Mouse (Mus musculus): Measurements from ENCODE around the gene Olfr609. TPM values are rescaled to one million over a fixed set of nuclear protein-coding genes. Genes with fewer than 3 reads are reported as not detected.

The Olfr609 gene
- polyA plus RNA-seq, 1 experiment: not detected

GRCm38 (mm10) chr7:103445339-103445738, 52.5 kb downstream of the Olfr609 start, which contains the start of gene Olfr605:
TSS of gene Olfr605 (minus strand) at chr7:103445439.
- H3K4me1 ChIP-seq (ENCODE audit: control insufficient read depth, insufficient read depth, insufficient read length, low read length): no peaks in the 10 kb centered on the region
- no peaks in the 10 kb centered on the region for H3K36me3 ChIP-seq (ENCODE audit: control insufficient read depth, insufficient read depth, low read length)
- H3K4me3 ChIP-seq (ENCODE audit: low read depth, low read length): no peak within 1 kb of the TSS
- WGBS: 74% methylated on average over 1 of the region's 1 CpGs
- no peak for TF ChIP-seq POLR2A (IDR thresholded peaks at IDR 0.05; ENCODE audit: low read depth, low read length)
- H3K27me3 ChIP-seq (ENCODE audit: control insufficient read depth, insufficient read depth, low read length): no peaks in the 10 kb centered on the region
- H3K27ac ChIP-seq (ENCODE audit: insufficient read depth, low read depth, low read length): no peak within 1 kb of the TSS

Other genes starting within 250 kb of the Olfr609 start
- not detected in 2 replicates for gene Usp17ld, start 245.6 kb downstream of the Olfr609 start, polyA plus RNA-seq (2012; rRNA removed)
- gene Olfr596, start 192.4 kb downstream of the Olfr609 start, polyA plus RNA-seq (2012; rRNA removed): not detected in 2 replicates
- not detected in 2 replicates for gene Olfr597, start 181.7 kb downstream of the Olfr609 start, polyA plus RNA-seq (2012; rRNA removed)
- not detected in 2 replicates for gene Olfr598, start 174.5 kb downstream of the Olfr609 start, polyA plus RNA-seq (2012; rRNA removed)
- not detected in 2 replicates for gene Olfr599, start 162.1 kb downstream of the Olfr609 start, polyA plus RNA-seq (2012; rRNA removed)
- gene Olfr600, start 148.4 kb downstream of the Olfr609 start, polyA plus RNA-seq (2012; rRNA removed): not detected in 2 replicates
- gene Olfr601, start 135.4 kb downstream of the Olfr609 start, polyA plus RNA-seq (2012; rRNA removed): not detected in 2 replicates
- not detected in 2 replicates for gene Olfr603, start 111.9 kb downstream of the Olfr609 start, polyA plus RNA-seq (2012; rRNA removed)
- not detected in 2 replicates for gene Usp17lc, start 83.0 kb downstream of the Olfr609 start, polyA plus RNA-seq (2012; rRNA removed)
- not detected in 2 replicates for gene Olfr605, start 52.6 kb downstream of the Olfr609 start, polyA plus RNA-seq (2012; rRNA removed)
- not detected in 2 replicates for gene Olfr606, start 49.0 kb downstream of the Olfr609 start, polyA plus RNA-seq (2012; rRNA removed)
- not detected in 2 replicates for gene Olfr607, start 33.9 kb downstream of the Olfr609 start, polyA plus RNA-seq (2012; rRNA removed)
- gene Olfr608, start 28.2 kb downstream of the Olfr609 start, polyA plus RNA-seq (2012; rRNA removed): not detected in 2 replicates
- not detected in 2 replicates for gene Olfr610, start 14.1 kb upstream of the Olfr609 start, polyA plus RNA-seq (2012; rRNA removed)
- gene Olfr611, start 22.8 kb upstream of the Olfr609 start, polyA plus RNA-seq (2012; rRNA removed): not detected in 2 replicates
- not detected in 2 replicates for gene Olfr612, start 44.7 kb upstream of the Olfr609 start, polyA plus RNA-seq (2012; rRNA removed)
- gene Olfr613, start 50.0 kb upstream of the Olfr609 start, polyA plus RNA-seq (2012; rRNA removed): not detected in 2 replicates
- gene Olfr615, start 58.0 kb upstream of the Olfr609 start, polyA plus RNA-seq (2012; rRNA removed): not detected in 2 replicates
- gene Olfr616, start 71.1 kb upstream of the Olfr609 start, polyA plus RNA-seq (2012; rRNA removed): not detected in 2 replicates
- not detected in 2 replicates for gene Olfr617, start 75.0 kb upstream of the Olfr609 start, polyA plus RNA-seq (2012; rRNA removed)
- gene Olfr618, start 92.0 kb upstream of the Olfr609 start, polyA plus RNA-seq (2012; rRNA removed): not detected in 2 replicates
- not detected in 2 replicates for gene Olfr619, start 102.5 kb upstream of the Olfr609 start, polyA plus RNA-seq (2012; rRNA removed)
- not detected in 2 replicates for gene Olfr620, start 114.5 kb upstream of the Olfr609 start, polyA plus RNA-seq (2012; rRNA removed)
- not detected in 2 replicates for gene Olfr622, start 144.6 kb upstream of the Olfr609 start, polyA plus RNA-seq (2012; rRNA removed)
- gene Olfr623, start 165.6 kb upstream of the Olfr609 start, polyA plus RNA-seq (2012; rRNA removed): not detected in 2 replicates
- gene Olfr624, start 173.1 kb upstream of the Olfr609 start, polyA plus RNA-seq (2012; rRNA removed): not detected in 2 replicates
- not detected in 2 replicates for gene Olfr625-ps1, start 184.7 kb upstream of the Olfr609 start, polyA plus RNA-seq (2012; rRNA removed)
- not detected in 2 replicates for gene Olfr243, start 216.6 kb upstream of the Olfr609 start, polyA plus RNA-seq (2012; rRNA removed)
- gene Olfr628, start 232.3 kb upstream of the Olfr609 start, polyA plus RNA-seq (2012; rRNA removed): not detected in 2 replicates
- not detected in 2 replicates for gene Olfr629, start 246.9 kb upstream of the Olfr609 start, polyA plus RNA-seq (2012; rRNA removed)